Mouse (Mus musculus) adipocyte (in vitro differentiated cells): ENCODE data around the gene A030005K14Rik.

Source experiments
- DNase-seq: peaks from one replicate; pipeline ENCODE4 v3.0.0-alpha.2; 2016; ENCODE audit warnings: low spot score

Gene A030005K14Rik

DNA sequence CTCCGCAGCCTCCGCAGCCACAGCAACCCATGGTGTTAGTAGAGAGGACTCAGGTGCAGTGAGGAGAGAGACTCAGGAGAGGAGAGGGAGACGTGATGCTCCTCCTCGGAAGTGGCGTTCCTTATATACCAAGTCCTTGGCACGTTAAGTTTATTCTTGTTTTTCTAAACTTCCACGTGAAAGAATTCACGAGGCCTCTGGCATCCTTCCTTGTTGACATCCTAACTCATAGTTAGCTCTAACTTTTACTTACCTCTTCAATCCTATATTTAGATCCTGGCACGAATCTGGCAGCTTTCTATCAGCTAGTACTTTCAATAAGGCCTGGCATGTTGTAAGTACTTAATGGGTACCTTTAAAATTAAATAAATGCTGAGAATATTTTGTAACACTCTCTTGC lies at the start of gene A030005K14Rik:
A030005K14Rik (minus strand) TSS at position 101 of the 400 bp plus-strand sequence.
- no peak for DNase-seq

DNA sequence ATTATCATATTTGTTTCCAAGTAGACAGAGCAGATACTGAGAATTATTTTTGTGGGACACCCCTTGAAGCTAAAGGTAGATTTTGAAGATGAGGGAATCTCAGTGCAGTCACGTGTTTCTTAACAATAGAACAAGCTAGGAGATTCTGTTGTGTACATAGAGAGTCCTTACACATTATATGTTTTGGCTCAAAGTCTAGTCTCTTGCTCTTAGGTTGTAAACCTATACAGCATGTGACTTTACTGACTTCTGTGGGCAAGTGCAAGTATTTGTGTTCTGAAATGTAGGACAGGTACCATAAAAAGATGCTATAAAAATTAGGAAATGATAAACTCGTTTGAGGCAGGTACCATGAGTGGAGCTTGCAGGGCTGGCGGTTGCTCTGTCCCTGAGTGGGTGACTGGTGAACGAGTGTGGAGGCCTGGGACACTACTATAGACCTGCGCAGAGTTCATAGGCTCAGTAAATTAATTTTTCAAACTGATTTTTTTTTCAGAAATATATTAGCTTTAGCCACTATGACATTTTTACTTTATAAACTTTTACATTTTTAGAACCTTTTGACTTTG lies 48.3 kb upstream of the A030005K14Rik start:
- no peak for DNase-seq

DNA sequence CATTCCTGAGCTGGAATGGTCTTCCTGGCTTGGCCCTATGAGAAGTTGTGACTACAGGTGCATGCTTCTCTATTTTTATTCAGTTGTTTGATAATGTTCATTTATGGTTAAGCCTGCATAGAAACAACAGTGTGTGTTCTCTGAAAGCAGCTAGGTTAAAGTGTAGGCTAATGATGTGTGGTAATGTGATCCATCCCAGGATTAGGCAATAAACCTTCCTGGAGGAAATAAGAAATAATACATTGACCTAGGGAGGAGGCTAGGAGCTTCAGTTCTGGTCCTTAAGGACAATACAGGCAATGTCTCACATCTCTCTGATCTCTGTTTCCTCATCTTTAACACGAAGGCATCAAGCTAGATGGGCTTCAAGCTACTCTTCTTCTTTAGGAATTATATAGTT lies 46.3 kb upstream of the A030005K14Rik start:
- no peak for DNase-seq

DNA sequence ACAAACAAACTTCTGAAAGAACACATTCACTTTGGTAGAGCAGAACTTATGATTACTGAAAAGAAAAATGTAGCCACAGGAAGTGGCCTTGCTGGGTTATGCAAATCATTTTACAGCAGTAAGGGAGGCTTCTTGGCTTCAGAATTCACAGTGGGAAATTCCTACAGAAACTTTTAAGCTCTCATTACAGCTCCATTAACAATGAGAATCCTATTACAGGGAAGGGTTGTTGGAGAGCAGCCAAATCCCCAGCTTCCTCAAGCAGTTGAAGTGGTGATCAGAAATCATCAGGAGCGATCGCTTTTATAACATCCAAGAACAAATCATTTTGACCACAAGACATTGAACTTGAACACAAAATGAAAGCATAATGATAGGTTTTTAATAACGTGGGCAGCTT lies 42.7 kb upstream of the A030005K14Rik start:
- DNase-seq: no peak

DNA sequence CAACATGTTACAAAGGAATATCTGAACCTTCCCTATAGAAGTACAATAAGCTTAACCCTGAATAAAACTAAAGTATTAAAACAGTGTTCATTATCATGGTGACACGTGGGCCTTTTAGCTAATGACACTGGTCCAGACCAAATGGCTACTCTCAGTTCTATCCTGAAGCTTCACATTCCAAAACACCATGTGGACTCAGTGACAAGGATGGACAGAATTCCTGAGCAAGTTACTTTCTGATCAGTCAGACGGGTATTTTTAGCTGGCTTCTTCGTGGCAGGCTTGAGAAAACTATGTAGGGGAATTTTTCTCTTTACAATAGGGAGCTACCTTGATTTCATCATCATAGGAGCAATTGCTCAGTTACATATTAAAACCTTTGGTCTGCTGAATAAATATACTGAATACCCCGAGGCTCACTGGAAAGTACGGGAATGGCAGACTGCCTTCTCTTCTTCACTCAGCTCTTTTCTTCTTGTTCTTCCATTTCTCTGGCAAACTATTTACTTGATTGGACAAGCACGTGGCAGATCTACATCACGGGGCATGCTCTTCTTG lies 40.5 kb upstream of the A030005K14Rik start:
- DNase-seq: no peak

DNA sequence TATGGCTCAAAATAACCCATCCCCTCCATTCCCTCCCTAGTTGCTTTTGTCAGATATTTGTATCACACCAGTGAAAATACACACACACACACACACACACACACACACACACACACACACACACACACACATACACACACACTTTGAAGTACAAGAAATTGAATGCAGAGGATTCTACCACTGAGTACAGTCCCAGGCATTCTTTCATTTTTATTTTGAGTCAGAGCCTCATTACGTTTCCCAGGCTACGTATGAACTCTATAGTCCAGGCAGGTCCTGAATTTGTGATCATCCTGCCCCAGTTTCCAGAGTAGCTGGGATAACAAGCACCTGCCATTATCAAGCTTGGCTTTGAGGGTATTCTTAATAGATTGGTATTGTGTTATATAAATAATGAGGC lies 40.0 kb upstream of the A030005K14Rik start:
- DNase-seq: no peak

DNA sequence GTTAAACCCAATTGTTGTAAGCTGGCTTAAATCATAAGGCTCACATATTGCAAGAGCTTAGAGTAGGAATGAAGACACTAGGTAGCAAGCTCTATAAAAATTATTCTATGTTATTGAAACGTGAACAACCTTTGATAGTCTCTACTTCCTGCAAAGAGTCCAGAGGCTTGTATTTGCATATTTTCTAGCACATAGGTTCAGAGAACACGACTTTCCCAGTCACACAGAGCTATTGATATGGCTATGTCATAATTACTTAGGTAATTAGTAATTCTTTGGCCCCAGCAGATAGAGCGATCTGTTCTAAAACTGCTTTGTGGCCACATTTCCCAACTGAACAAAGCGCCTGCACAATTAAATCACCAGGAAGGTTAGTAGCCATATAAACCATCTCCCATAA lies 37.8 kb upstream of the A030005K14Rik start:
- DNase-seq: no peak

DNA sequence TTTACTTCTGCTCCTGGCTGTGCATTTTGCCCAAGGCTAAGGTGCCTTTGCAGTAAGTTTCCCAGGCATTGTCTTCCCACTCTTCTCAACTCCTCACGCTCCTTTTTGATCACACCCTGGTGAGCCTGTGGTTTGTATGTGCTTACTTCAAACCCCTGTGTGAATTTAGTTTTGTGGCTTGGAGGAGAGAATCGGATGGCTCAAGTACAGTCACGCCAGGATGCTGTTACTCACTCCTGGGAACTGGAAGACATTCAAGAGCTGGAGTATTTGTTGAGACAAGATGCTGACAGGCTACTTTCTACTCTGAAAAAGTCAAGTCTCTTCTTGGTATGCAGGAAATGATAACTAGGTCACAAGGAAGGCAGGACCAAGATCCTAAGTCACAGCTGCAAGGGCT lies 32.1 kb upstream of the A030005K14Rik start:
- no peak for DNase-seq

DNA sequence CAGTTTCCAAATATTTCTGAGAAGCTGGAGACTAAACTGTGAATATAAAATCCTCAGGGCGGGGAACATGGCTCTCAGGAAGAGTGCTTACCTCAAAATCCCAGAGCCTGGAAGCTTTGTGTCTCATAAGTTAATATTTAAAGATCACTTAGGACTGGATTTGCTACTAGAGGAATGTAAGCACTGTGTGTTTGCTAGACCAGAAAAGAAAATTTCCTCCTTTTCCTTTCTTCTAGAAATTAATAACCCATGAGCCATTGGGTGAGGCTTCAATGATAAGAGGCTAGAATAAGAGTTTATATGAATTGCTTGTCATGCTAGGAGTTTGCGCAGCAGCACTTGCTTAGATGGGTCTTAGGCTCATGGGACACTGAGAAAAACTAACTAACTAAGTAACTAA lies 25.6 kb upstream of the A030005K14Rik start:
- DNase-seq: no peak

DNA sequence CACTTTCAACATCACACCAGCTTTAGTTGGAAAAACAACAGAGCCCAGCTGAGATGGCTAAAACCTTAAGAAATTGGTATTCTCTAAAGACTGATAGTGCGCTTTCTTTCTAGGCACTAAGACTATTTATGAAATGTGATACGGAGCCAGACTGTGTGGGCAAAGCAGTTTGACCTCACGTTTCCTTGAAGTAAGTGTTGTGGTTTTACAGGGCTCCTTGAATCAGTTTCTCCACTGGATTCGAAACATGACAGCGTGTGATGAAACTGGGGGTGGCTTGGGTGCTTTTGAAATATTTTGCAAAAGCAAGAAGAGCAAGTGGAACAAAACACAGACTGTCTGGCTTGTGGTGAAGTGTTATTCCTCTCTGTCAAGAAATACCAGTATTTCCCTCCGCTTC lies 17.8 kb upstream of the A030005K14Rik start:
- DNase-seq: no peak

DNA sequence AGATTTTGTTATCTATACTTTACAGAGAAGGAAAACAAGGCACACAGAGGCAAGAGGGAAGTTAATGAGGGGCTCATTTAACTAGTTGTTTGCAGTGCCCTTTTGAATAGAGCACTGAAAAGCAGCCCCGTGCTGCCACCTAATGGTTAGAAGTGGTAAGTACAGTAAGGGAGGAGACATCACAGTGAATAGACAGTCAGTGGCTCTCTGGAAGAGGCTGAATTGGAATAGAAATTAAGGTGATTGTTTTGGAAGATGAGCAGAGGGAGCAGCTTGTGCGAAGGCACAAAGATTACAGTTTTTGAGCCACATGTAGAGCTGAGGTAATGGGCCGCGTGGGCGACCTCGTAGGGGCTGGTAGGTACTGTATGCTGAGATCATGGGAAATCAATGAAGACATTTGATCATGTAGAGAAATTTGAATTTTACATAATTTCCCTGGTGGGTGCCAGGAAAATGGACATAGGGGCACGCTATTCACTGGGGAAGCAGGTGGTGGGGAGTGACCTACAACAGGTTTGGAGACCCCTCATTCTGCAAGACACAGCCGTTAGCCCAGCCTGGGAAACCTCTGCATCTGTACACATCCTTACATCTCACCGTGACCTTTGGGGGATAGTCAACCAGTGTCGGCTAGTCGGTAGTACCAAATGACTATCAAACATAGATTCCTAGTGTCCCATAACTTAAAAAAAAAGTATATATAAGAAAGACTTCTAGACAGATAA lies 17.2 kb upstream of the A030005K14Rik start:
- peak; percentile 33 for DNase-seq

DNA sequence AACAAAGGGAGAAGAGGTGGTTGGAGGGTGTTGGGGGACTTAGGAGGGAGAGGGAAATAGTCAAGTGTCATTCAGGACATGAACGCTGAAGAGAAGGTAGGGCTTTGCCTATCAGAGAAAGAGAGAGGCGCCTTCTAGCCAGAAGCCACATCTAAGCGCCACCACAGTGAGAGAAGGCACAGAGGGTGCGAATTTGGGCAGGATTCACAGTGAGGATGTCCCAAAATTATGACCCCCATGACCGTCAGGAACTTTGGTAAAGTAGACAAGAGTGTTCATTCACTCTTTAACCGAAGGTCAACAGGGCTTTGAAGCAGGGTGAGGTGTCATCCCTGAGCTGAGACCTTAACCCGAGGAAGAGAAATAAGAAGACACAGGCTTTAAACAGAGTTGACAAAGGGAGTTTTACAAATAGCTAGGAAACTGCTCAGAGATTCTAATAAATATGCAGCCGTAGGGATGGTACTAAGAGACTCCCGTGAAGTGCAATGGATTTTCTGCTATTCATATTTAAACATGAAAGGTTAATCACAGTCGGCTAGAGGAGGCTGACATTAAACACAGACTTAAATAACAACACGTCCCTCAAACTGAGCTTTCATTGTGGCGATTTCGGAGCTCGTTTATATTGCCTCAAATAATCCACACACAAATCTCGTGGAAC lies 16.5 kb upstream of the A030005K14Rik start:
- no peak for DNase-seq

DNA sequence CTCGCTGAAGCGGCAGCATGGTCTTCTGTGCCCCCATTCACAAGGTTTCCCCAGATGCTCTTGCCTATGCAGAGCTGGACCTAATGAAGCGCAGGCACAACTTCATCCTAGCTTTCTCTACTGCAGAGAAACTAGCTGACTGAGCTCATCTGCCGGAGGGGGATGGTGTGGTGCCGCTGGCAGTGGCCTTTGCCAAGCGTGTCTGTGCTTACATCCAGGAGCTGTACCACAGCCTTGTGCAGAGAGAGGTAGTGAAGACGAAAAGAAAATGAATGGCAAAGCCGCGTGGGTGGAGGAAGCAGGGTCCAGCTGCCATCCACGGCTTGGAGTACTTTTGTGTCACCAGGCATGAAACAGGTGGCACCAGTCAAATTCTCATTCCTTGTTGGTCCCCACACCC lies 8.0 kb upstream of the A030005K14Rik start:
- DNase-seq: no peak

DNA sequence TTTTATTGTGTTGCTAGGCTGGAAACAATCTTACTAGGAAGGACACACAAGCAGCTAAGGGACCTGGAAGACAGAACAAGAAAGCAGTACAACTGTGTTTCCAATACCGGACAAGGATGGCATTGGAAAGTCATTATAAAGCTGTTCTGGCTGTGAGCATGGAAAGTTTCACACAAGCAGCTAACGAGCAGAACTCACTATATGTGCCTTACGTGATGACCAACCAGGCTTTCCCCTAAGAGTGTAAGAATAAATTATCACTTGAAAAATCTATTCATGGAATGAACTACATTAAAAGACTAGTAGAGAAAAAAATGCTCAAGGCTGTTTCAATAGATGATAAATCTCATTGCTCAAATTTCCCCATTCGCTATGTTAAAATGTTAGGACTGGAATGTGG lies 7.4 kb upstream of the A030005K14Rik start:
- DNase-seq: no peak

DNA sequence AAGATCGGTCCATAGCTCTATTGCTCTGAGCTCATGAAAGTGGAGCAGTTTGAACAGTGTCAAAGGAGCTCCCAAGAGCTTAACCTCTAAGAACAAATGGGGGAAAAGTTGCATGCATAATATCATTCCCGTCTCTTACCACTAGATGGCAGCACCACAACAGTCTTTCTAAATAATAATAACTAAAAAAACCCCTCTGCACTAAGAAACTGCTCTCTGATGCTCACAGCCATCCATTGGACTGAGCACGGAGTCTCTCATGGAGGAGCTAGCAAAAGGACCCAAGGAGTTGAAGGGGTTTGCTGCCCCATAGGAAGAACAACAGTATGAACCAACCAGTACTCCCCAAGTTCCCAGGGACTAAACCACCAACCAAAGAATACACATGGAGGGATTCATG lies 5.7 kb upstream of the A030005K14Rik start:
- peak; percentile 72 for DNase-seq

DNA sequence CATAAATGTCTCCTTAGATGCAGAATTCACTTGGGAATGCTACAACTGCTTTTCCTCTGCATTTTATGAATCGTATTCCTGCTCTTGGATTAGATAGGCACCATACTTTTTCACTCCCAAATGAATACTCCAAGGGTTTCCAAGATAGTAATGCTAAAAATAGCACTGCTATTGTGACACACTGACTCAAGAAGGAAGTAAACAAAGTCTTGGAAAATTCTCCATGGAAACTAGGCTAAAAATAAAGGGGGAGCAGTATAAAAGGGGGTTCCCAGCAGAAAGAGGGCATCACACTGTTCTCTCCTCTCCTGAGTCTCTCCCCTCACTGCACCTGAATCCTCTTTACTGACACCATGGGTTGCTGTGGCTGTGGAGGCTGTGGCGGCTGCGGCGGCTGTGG lies 1.5 kb upstream of the A030005K14Rik start, which contains the start of gene Krtap28-13:
Krtap28-13 (plus strand) TSS at position 288 of the 400 bp plus-strand sequence.
- peak; percentile 37 for DNase-seq

DNA sequence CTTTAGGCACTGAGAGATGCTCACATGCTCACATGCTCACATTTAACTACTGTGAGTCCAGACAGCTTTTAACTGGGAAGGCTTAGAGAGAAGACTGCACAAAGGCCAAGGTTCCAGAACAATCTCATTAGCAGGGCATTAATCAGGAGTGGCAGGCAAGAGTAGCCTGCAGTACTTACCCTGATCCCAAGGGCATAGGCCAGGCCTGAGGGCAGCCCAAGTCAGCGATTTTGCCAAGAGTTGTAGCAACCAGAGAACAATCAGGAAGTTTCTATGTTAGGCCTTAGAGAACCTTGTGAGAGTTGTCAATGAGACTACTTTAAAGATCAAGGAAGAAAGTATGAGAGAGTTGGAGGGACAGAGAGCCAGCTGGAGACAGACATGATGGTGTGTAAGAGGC lies 697 bp downstream of the A030005K14Rik start:
- peak; percentile 21 for DNase-seq

DNA sequence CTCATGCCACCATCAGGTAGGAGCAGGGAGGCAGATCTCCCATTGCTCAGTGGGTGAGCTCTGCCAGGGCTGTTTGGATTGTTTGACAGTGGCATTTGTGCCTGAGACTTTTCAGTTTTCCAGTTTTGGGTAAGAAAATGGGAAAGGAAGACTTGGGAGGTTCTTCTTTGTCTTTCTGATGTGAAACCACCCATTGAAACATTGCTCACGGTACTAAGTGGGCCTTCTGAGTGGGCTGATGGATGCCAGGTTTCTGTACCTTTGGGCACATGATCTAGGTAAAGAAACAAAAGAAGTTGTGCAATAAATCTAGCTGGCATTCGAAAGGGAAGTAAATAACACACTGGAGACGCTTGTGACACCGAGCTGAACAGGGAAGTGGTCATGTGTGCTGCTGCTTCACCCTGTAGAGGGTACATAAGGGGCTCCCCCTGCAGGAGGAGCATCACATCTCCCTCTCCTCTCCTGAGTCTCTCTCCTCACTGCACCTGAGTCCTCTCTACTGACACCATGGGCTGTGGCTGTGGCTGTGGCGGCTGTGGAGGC lies 14.2 kb downstream of the A030005K14Rik start, which contains the start of gene Gm47969:
Gm47969 (plus strand) TSS at position 51 of the 546 bp plus-strand sequence.
- no peak for DNase-seq

DNA sequence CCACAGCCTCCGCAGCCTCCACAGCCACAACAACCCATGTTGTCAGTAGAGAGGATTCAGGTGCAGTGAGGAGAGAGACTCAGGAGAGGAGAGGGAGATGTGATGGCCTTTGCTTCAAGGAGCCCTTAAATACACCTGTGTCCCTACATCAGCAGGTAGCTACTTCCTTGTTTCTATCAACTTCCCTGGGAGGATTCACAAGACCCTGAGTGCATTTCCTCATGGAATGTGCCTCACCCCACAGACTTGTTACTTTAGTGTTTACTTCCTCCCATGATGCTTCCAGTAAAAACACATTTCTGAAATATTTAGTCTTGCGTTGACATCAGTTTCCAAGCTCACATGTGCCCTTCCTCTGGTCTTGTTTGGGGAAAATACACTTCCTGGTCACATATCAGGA lies 16.8 kb downstream of the A030005K14Rik start, which contains the start of gene Krtap28-10:
Krtap28-10 (minus strand) TSS at position 101 of the 400 bp plus-strand sequence.
- no peak for DNase-seq

DNA sequence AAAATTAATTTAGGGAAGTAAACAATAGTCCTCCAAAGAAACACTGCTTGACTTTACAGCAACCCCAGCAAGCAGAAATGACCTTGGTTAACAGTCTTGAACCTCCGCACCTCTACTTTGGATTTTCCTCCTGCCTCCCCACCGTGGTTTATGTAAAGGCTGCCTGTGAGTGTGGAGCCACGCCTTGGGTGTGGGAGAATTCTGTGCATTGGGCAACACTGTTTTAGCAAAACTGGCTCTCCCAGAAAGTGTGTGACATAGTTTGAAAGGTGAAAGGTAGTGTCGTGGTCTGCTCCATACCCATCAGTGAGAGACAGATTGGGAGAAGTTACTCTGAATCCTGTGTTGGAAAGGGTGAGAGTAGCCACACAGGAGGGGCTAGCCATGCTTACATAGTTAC lies 20.1 kb downstream of the A030005K14Rik start:
- DNase-seq: no peak

DNA sequence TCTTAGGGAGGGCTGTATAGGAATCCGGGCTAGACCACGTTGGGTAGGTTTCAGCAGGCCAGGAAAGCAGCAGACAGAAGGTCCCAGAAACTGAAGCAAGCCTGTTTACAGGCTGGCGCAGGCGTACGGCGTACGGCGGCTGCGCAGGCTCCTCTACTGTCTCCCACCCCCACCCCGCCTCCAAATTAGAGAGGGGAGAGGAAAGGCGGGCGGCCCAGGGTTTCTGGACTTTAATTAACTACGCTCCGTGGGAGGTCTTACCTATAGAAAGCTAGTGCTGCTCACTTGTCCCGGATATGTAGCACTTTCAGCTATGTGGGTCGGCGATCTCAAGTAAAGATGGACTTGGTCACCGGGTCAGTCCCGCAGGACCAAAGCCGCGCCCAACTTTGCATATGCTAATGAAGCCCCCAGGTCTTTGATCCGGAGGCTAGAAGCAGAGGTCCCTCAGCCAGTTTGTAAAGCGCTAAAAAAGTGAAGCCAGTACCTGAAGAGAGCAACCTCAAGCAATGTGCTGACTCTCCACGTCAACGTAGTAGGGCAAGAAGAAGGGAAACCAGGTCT lies 21.0 kb downstream of the A030005K14Rik start, which contains the start of gene Slc19a3:
Slc19a3 (minus strand) TSS at position 340 of the 564 bp plus-strand sequence.
- DNase-seq: no peak
